Mouse (Mus musculus) lung, adult 18-20 months (tissue): ENCODE data around the gene Cwc27.

Source experiments
- DNase-seq, 2 experiments: peaks; one replicate each; pipeline ENCODE4 v3.0.0; 2022; ENCODE audit warnings: mixed read lengths in 2 of 2

Gene Cwc27

GRCm38 (mm10) chr13:104640694-104641454 lies 176.1 kb downstream of the Cwc27 start:
- DNase-seq: peak in 1 of 2 experiments; percentile 39

GRCm38 (mm10) chr13:104638988-104639387 lies 178.0 kb downstream of the Cwc27 start:
- DNase-seq: peak in 1 of 2 experiments; percentile 32

- peak; percentile 31 to 67 for DNase-seq
Observed at GRCm38 (mm10) chr13:104635965-104636462, 180.9 kb downstream of the Cwc27 start.

GRCm38 (mm10) chr13:104634708-104635107 lies 182.2 kb downstream of the Cwc27 start:
- DNase-seq: no peak

GRCm38 (mm10) chr13:104632427-104633167 lies 184.3 kb downstream of the Cwc27 start:
- DNase-seq: no peak

- DNase-seq: no peak
Observed at GRCm38 (mm10) chr13:104631621-104632205, 185.2 kb downstream of the Cwc27 start.

GRCm38 (mm10) chr13:104630808-104631207 lies 186.1 kb downstream of the Cwc27 start:
- peak in 1 of 2 experiments; percentile 14 for DNase-seq

- DNase-seq: no peak
Observed at GRCm38 (mm10) chr13:104629621-104630020, 187.3 kb downstream of the Cwc27 start.

- no peak for DNase-seq
Observed at GRCm38 (mm10) chr13:104628019-104628418, 188.9 kb downstream of the Cwc27 start.

GRCm38 (mm10) chr13:104627169-104627909 lies 189.6 kb downstream of the Cwc27 start:
- DNase-seq: no peak

- no peak for DNase-seq
Observed at GRCm38 (mm10) chr13:104623130-104623891, 193.6 kb downstream of the Cwc27 start.

- DNase-seq: no peak
Observed at GRCm38 (mm10) chr13:104622102-104622743, 194.7 kb downstream of the Cwc27 start.

- DNase-seq: no peak
Observed at GRCm38 (mm10) chr13:104620423-104620822, 196.5 kb downstream of the Cwc27 start.

GRCm38 (mm10) chr13:104619503-104620288 lies 197.2 kb downstream of the Cwc27 start:
- DNase-seq: no peak

GRCm38 (mm10) chr13:104617201-104617600 lies 199.7 kb downstream of the Cwc27 start:
- no peak for DNase-seq

GRCm38 (mm10) chr13:104615999-104616810 lies 200.7 kb downstream of the Cwc27 start:
- DNase-seq: no peak

GRCm38 (mm10) chr13:104615111-104615510 lies 201.8 kb downstream of the Cwc27 start:
- no peak for DNase-seq

GRCm38 (mm10) chr13:104611296-104611695 lies 205.6 kb downstream of the Cwc27 start:
- DNase-seq: no peak
